Mouse (Mus musculus) right cerebral cortex, adult 2 months (tissue): ENCODE measurements around the gene Cd5l.

Experiments
- DNase-seq, 2 experiments: peaks; one replicate each; pipeline ENCODE4 v3.0.0; 2021 to 2022; ENCODE audit warnings: low spot score in 2 of 2

The Cd5l gene

GRCm38 (mm10) chr3:87408171-87408570 lies 50.5 kb downstream of the Cd5l start:
- DNase-seq = no peak

- DNase-seq = no peak
Measured at GRCm38 (mm10) chr3:87409196-87409935, 51.7 kb downstream of the Cd5l start.

GRCm38 (mm10) chr3:87410605-87411004 lies 52.9 kb downstream of the Cd5l start:
- DNase-seq = no peak

- peak; percentile 4 to 10 for DNase-seq
Measured at GRCm38 (mm10) chr3:87411150-87411549, 53.5 kb downstream of the Cd5l start.

- no peak for DNase-seq
Measured at GRCm38 (mm10) chr3:87420645-87421044, 63.0 kb downstream of the Cd5l start.
